ENCODE assay signal across 24 mouse cellular contexts in genomic region chr14:27436116-27436515, GRCm38 (mm10). TPM values are rescaled to one million over a fixed set of nuclear protein-coding genes. Genes with fewer than 3 reads are reported as not detected.
DNase-seq lines count a peak whose midpoint lies in the region; ATAC-seq and TF ChIP-seq lines count a peak whose summit lies in the region.
"Had no signal": no experiment of that assay in that cellular context is flagged by ENCODE, and none has a peak within 500 bp of the region (broad histone marks: within the 10 kb centered on the region; RNA-seq: fewer than 3 reads in every experiment).

No protein-coding gene starts in this region.

- H3K9ac ChIP-seq in liver, adult 2 months (ENCODE audit: low read depth, low read length) = no peak overlapping the region
- no peak overlapping the region for H3K9ac ChIP-seq in liver, embryonic 12.5 days
- H3K9ac ChIP-seq in ES-E14 (ENCODE audit: insufficient read depth, low read depth, low read length, poor library complexity, severe bottlenecking) = no peak overlapping the region
- H3K9ac ChIP-seq: embryonic facial prominence, embryonic 13.5 days; embryonic facial prominence, embryonic 15.5 days; forebrain, embryonic 12.5 days had no signal

- in situ Hi-C loops in ES-E14 (cut with MboI; ENCODE audit: low sequenced_read_pairs in 2 of 2, unreplicated experiment in 2 of 2) = no loop called here

- WGBS in kidney, adult 2 months = 65% methylated on average over 1 of the region's 1 CpGs
- 98% methylated on average over 1 of the region's 1 CpGs for whole genome bisulfite sequencing in liver, adult 2 months
- 89% methylated on average over 1 of the region's 1 CpGs for WGBS in liver, embryonic 12.5 days (ENCODE audit: insufficient replicate concordance)

- no peaks in the 10 kb centered on the region for H3K9me3 ChIP-seq in liver, embryonic 12.5 days (replicated peaks)
- H3K9me3 ChIP-seq in ES-E14 (ENCODE audit: control insufficient read depth, insufficient read depth, low read depth, low read length) = no peaks in the 10 kb centered on the region
- H3K9me3 ChIP-seq: embryonic facial prominence, embryonic 13.5 days; embryonic facial prominence, embryonic 15.5 days had no signal

- TF ChIP-seq CTCF in kidney, adult 2 months (conservative IDR thresholded peaks at IDR 0.05; ENCODE audit: insufficient read depth, insufficient read length, low read depth, low read length) = no peak
- no peak for TF ChIP-seq CTCF in liver, adult 2 months (IDR thresholded peaks at IDR 0.05; ENCODE audit: low read depth, low read length)

- peak; percentile 61 for DNase-seq in kidney, adult 2 months
- no peak for DNase-seq in kidney, postnatal 10 days
- DNase-seq in liver, adult 2 months (ENCODE audit: extremely low read depth, low read depth, low spot score) = no peak
- no peak for DNase-seq in ES-E14 (ENCODE audit: low read depth, low spot score)
- no peak for DNase-seq in gastrocnemius, adult 18-20 months (ENCODE audit: low spot score)
- no peak for DNase-seq in spleen, postnatal 4 days (ENCODE audit: low spot score in 2 of 2)
- DNase-seq: adrenal gland, adult 2 months; adrenal gland, postnatal 10 days; adrenal gland, postnatal 25 days; cerebellum, adult 11 months; cerebellum, adult 18-20 months; cerebellum, adult 8-10 months; cerebellum, adult 9-11 months; cerebellum, postnatal 14 days; cerebellum, postnatal 36 days; embryo, embryonic 11 days had no signal

- no peak overlapping the region for H3K4me2 ChIP-seq in liver, embryonic 12.5 days
- H3K4me2 ChIP-seq: embryonic facial prominence, embryonic 13.5 days; embryonic facial prominence, embryonic 15.5 days; forebrain, embryonic 12.5 days had no signal

- H3K27ac ChIP-seq in kidney, adult 2 months (ENCODE audit: insufficient read depth, low read depth, low read length) = peak overlapping the region; percentile 86
- peak overlapping the region; percentile 55 for H3K27ac ChIP-seq in liver, adult 2 months (replicated peaks; ENCODE audit: insufficient read depth, low read depth, low read length)
- no peak overlapping the region for H3K27ac ChIP-seq in liver, embryonic 12.5 days
- peak overlapping the region; percentile 13; the same call in 1 of the 2 replicates for H3K27ac ChIP-seq in ES-E14 (ENCODE audit: insufficient read depth, low read depth, low read length, poor library complexity, severe bottlenecking)
- H3K27ac ChIP-seq: embryonic facial prominence, embryonic 13.5 days; embryonic facial prominence, embryonic 15.5 days; forebrain, embryonic 10.5 days; forebrain, embryonic 12.5 days had no signal

- H3K79me2 ChIP-seq in liver, adult 2 months (ENCODE audit: control insufficient read depth, insufficient read depth, low read length) = peaks cover 3% of the 10 kb centered on the region; the same call in 1 of the 2 replicates

- no peak overlapping the region for H3K4me3 ChIP-seq in kidney, adult 2 months (ENCODE audit: insufficient read depth, low read depth, low read length)
- no peak overlapping the region for H3K4me3 ChIP-seq in liver, adult 2 months (ENCODE audit: insufficient read depth, low read depth, low read length)
- no peak overlapping the region for H3K4me3 ChIP-seq in liver, embryonic 12.5 days
- no peak overlapping the region for H3K4me3 ChIP-seq in ES-E14 (ENCODE audit: insufficient read depth in 1 of 2, low read depth in 1 of 2, low read length in 2 of 2, poor library complexity in 1 of 2, severe bottlenecking in 1 of 2)
- H3K4me3 ChIP-seq: embryonic facial prominence, embryonic 13.5 days; embryonic facial prominence, embryonic 15.5 days; erythroblast, embryonic 14.5 days; forebrain, embryonic 10.5 days; forebrain, embryonic 12.5 days had no signal

- no peak for ATAC-seq in liver, embryonic 12.5 days
- ATAC-seq: forebrain, embryonic 14.5 days; forebrain, embryonic 16.5 days had no signal

- H3K36me3 ChIP-seq in kidney, adult 2 months (ENCODE audit: control insufficient read depth, insufficient read depth, low read length) = peaks cover 4% of the 10 kb centered on the region; the same call in 1 of the 2 replicates
- H3K36me3 ChIP-seq in liver, adult 2 months (ENCODE audit: control insufficient read depth, insufficient read depth, low read length) = peaks cover 17% of the 10 kb centered on the region
- peaks cover 56% of the 10 kb centered on the region for H3K36me3 ChIP-seq in liver, embryonic 12.5 days
- peaks cover 12% of the 10 kb centered on the region; the same call in 1 of the 2 replicates for H3K36me3 ChIP-seq in ES-E14 (ENCODE audit: control insufficient read depth, insufficient read depth, low read length, poor library complexity, severe bottlenecking)

- H3K27me3 ChIP-seq in kidney, adult 2 months (replicated peaks; ENCODE audit: control insufficient read depth, insufficient read depth, low read length) = no peaks in the 10 kb centered on the region
- H3K27me3 ChIP-seq in liver, adult 2 months (ENCODE audit: control insufficient read depth, insufficient read depth, low read length) = no peaks in the 10 kb centered on the region
- no peaks in the 10 kb centered on the region for H3K27me3 ChIP-seq in liver, embryonic 12.5 days (replicated peaks)
- H3K27me3 ChIP-seq: embryonic facial prominence, embryonic 13.5 days; embryonic facial prominence, embryonic 15.5 days; forebrain, embryonic 12.5 days had no signal

- H3K4me1 ChIP-seq in kidney, adult 2 months (ENCODE audit: control insufficient read depth, insufficient read depth, low read length) = peaks cover 9% of the 10 kb centered on the region; the same call in 1 of the 2 replicates
- peaks cover 5% of the 10 kb centered on the region; the same call in 1 of the 2 replicates for H3K4me1 ChIP-seq in liver, adult 2 months (ENCODE audit: control insufficient read depth, insufficient read depth, low read length)
- H3K4me1 ChIP-seq in liver, embryonic 12.5 days = no peaks in the 10 kb centered on the region
- H3K4me1 ChIP-seq in ES-E14 (ENCODE audit: control insufficient read depth in 2 of 2, insufficient read depth in 2 of 2, low read length in 2 of 2, poor library complexity in 1 of 2) = peaks cover 0 to 7% of the 10 kb centered on the region in 2 experiments; a peak in 2 of 4 replicates
- H3K4me1 ChIP-seq: embryonic facial prominence, embryonic 13.5 days; embryonic facial prominence, embryonic 15.5 days; forebrain, embryonic 10.5 days; forebrain, embryonic 12.5 days had no signal

- no peak for TF ChIP-seq POLR2A in kidney, adult 2 months (IDR thresholded peaks at IDR 0.05; ENCODE audit: low read depth, low read length)
- TF ChIP-seq POLR2A in liver, adult 2 months (IDR thresholded peaks at IDR 0.05; ENCODE audit: extremely low read depth, insufficient read depth, low read length) = no peak

TF ChIP-seq in ES-E14, 5 proteins besides CTCF, POLR2A, EP300 and RAD21:
- no peak for TF ChIP-seq HCFC1 (IDR thresholded peaks at IDR 0.05; ENCODE audit: borderline replicate concordance, insufficient read depth, low read length)
- TF ChIP-seq ZC3H11A (IDR thresholded peaks at IDR 0.05; ENCODE audit: borderline replicate concordance, low read depth, low read length) = no peak
- no peak for TF ChIP-seq ZNF384 (IDR thresholded peaks at IDR 0.05; ENCODE audit: low read depth, low read length)
- TF ChIP-seq MAFK (IDR thresholded peaks at IDR 0.05; ENCODE audit: insufficient read depth, low read depth, low read length) = no peak
- no peak for TF ChIP-seq CHD2 (IDR thresholded peaks at IDR 0.05; ENCODE audit: low read depth, low read length)

RNA-seq across cellular contexts. Expression of gene Fam208a, which starts 7.5 kb away (rescaled TPM):
- 5.3 and 6.8 TPM in 2 replicates for polyA plus RNA-seq in kidney, adult 2 months (2012; rRNA removed)
- 37.2 and 43.1 TPM in 2 replicates for total RNA-seq in liver, adult 2 months (2014; rRNA removed)
- 2.2 and 3.1 TPM in 2 replicates for polyA plus RNA-seq in liver, adult 2 months (2012; rRNA removed)
- 9.3 and 9.4 TPM in 2 replicates for polyA plus RNA-seq in liver, embryonic 12.5 days (2016; fragmentation: Nextera tagmentation; extraction: Ambion mirVana)
- 45.3 and 51.8 TPM in 2 replicates for total RNA-seq in ES-E14 (2012; rRNA removed)
- 1 to 10 TPM; 3.6 to 4.8 TPM for total RNA-seq in gastrocnemius, adult 18-20 months (2021)
